Mouse (Mus musculus): ENCODE results near the gene Pik3c2g. TPM values are rescaled to one million over a fixed set of nuclear protein-coding genes. Genes with fewer than 3 reads are reported as not detected.

The Pik3c2g gene
- polyA plus RNA-seq, 1 experiment from 2014 or later = 0.30 TPM

DNA sequence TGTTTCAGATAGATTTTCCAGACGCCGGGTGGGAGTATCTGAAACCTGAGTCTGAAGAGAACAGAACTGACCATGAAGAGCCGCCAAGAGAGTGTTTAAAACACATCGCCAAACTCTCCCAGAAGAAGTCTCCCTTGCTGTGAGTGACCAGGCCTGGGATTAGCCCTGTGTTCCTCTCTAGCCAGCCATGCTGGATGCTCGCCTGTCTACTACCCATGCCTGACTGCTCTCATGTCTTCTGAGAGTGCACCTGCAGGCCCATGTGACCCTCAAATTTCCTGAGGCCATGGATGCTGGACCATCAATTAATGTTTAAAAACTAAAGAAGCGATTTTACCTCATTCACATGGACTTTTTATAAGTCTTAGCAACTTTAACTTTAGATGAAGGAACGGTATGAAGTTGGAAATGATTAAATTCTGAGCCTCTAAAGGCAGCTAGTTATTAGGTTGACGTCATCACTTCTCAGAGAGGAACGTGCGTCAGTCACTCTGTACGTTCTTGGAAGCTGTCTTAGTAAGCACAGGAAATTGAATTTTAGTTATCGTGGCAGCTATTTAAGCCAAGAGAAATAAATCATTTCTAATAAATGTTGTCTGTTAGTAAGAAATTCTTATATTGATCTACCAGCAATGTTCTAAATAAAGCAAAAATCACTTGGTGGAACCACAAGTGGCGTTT, 161.2 kb downstream of the Pik3c2g start:
- Histone ChIP-seq H3K27ac (ENCODE audit: low read depth, low read length) (no peak overlapping the region), H3K4me1 (ENCODE audit: control insufficient read depth, insufficient read depth, low read length) (no peaks in the 10 kb centered on the region), H3K36me3 (ENCODE audit: control insufficient read depth, insufficient read depth, low read length) (no peaks in the 10 kb centered on the region), H3K4me3 (ENCODE audit: low read length) (no peak overlapping the region), H3K27me3 (ENCODE audit: control insufficient read depth, insufficient read depth, low read length) (no peaks in the 10 kb centered on the region), H3K9me3 (ENCODE audit: control insufficient read depth, low read length) (no peaks in the 10 kb centered on the region), H3K9ac (ENCODE audit: low read depth, low read length) (no peak overlapping the region), H3K4me2 (replicated peaks; ENCODE audit: low read depth, low read length) (no peak overlapping the region)
- ATAC-seq (ENCODE audit: low FRiP score, low TSS enrichment) = peak; percentile 64; the same call in 1 of the 2 replicates
- WGBS = 73% methylated on average over 13 of the region's 13 CpGs

- Histone ChIP-seq H3K9me3 (ENCODE audit: control insufficient read depth, low read length) (no peaks in the 10 kb centered on the region), H3K9ac (ENCODE audit: low read depth, low read length) (no peak overlapping the region), H3K27me3 (ENCODE audit: control insufficient read depth, insufficient read depth, low read length) (no peaks in the 10 kb centered on the region), H3K27ac (ENCODE audit: low read depth, low read length) (no peak overlapping the region), H3K4me2 (replicated peaks; ENCODE audit: low read depth, low read length) (no peak overlapping the region), H3K36me3 (ENCODE audit: control insufficient read depth, insufficient read depth, low read length) (no peaks in the 10 kb centered on the region), H3K4me3 (ENCODE audit: low read length) (no peak overlapping the region), H3K4me1 (ENCODE audit: control insufficient read depth, insufficient read depth, low read length) (no peaks in the 10 kb centered on the region)
- 85% methylated on average over 2 of the region's 2 CpGs for WGBS
- ATAC-seq (ENCODE audit: low FRiP score, low TSS enrichment) = no peak
Observed at GRCm38 (mm10) chr6:139750599-139750998, 163.6 kb downstream of the Pik3c2g start.

DNA sequence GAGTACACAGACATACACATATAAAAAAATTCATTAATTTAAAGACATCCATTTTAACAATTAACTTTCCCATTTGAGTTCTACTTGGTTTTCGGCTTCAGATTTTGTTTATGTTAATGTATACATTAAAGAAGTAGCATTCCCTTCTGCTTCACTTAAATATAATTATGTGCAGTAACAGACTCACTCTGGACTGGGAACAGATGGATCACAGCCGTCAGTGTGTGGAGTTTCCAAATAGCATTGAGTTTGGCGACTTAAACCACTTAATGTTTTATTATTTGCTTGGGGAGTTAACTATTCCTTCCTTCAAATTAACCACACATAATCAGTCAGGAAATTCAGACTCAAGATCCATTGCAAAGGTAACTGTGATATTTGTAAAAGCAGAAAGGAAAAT, 164.0 kb downstream of the Pik3c2g start:
- no peak for ATAC-seq (ENCODE audit: low FRiP score, low TSS enrichment)
- Histone ChIP-seq H3K36me3 (ENCODE audit: control insufficient read depth, insufficient read depth, low read length) (no peaks in the 10 kb centered on the region), H3K4me1 (ENCODE audit: control insufficient read depth, insufficient read depth, low read length) (no peaks in the 10 kb centered on the region), H3K27me3 (ENCODE audit: control insufficient read depth, insufficient read depth, low read length) (no peaks in the 10 kb centered on the region), H3K9ac (ENCODE audit: low read depth, low read length) (no peak overlapping the region), H3K4me2 (replicated peaks; ENCODE audit: low read depth, low read length) (no peak overlapping the region), H3K4me3 (ENCODE audit: low read length) (no peak overlapping the region), H3K9me3 (ENCODE audit: control insufficient read depth, low read length) (no peaks in the 10 kb centered on the region), H3K27ac (ENCODE audit: low read depth, low read length) (no peak overlapping the region)
- WGBS = 56% methylated on average over 3 of the region's 3 CpGs

DNA sequence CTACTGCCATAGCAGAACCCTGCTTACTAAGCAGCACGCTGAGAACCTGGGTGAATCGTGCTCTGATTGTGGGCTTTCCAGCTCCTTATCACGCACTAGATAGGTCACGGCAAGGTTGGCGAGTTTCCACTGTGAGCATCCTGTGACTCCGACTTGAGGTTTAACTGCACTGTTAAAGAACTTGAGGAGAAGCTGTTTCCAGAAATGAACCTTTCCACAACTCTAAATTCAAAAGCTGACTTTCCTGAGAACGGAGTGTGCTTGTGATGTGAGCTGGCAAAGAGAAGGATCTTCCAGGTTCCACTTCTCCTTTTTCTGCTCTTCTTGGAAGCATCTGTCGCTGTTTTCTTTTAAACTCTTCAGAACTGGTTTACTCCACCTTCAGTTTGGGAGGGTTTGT, 170.9 kb downstream of the Pik3c2g start:
- Histone ChIP-seq H3K4me3 (ENCODE audit: low read length) (no peak overlapping the region), H3K9me3 (ENCODE audit: control insufficient read depth, low read length) (no peaks in the 10 kb centered on the region), H3K27ac (ENCODE audit: low read depth, low read length) (no peak overlapping the region), H3K27me3 (ENCODE audit: control insufficient read depth, insufficient read depth, low read length) (no peaks in the 10 kb centered on the region), H3K36me3 (ENCODE audit: control insufficient read depth, insufficient read depth, low read length) (no peaks in the 10 kb centered on the region), H3K4me2 (replicated peaks; ENCODE audit: low read depth, low read length) (no peak overlapping the region), H3K9ac (ENCODE audit: low read depth, low read length) (no peak overlapping the region), H3K4me1 (ENCODE audit: control insufficient read depth, insufficient read depth, low read length) (no peaks in the 10 kb centered on the region)
- 92% methylated on average over 8 of the region's 8 CpGs for WGBS
- ATAC-seq (ENCODE audit: low FRiP score, low TSS enrichment) = no peak

DNA sequence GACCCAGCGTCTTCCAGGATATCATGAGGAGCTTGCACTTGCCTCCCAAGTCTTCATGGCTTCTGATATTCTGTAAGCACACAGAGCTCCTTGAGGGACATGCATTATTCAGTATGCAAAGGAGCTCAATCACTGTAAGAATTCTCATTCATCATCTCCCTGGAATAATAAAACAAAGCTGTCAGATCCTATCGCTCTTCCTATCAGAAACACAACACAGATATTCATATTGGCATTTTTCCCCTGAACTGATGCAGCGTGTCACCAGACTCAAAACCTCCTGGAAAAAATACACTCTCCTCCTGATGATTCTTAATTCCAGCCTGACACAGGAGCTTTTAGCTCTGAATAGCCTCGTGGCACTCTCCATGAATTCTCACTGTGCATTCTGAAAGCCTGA, 174.0 kb downstream of the Pik3c2g start:
- WGBS = 57% methylated on average over 4 of the region's 4 CpGs
- Histone ChIP-seq H3K4me3 (ENCODE audit: low read length) (no peak overlapping the region), H3K27ac (ENCODE audit: low read depth, low read length) (no peak overlapping the region), H3K4me2 (replicated peaks; ENCODE audit: low read depth, low read length) (no peak overlapping the region), H3K36me3 (ENCODE audit: control insufficient read depth, insufficient read depth, low read length) (no peaks in the 10 kb centered on the region), H3K4me1 (ENCODE audit: control insufficient read depth, insufficient read depth, low read length) (no peaks in the 10 kb centered on the region), H3K9ac (ENCODE audit: low read depth, low read length) (no peak overlapping the region), H3K27me3 (ENCODE audit: control insufficient read depth, insufficient read depth, low read length) (no peaks in the 10 kb centered on the region), H3K9me3 (ENCODE audit: control insufficient read depth, low read length) (no peaks in the 10 kb centered on the region)
- ATAC-seq (ENCODE audit: low FRiP score, low TSS enrichment) = no peak

DNA sequence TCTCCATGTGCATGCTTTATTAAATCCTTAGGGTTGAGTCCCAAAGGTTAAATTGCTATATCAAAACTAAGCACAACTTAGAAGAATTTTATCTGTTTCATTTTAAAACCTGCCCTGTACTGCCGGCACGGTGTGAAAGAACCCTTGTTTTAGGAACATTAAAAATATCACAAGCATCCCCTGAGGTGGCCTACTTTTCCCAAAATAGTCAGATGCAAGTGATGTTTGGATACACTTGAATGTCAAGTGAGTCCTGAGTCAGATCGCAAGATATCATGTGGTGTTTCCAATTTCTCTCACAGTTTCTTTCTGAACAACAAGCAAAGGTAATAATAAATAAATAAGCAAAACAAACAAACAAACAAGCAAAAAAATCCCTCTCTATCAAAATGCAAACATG, 177.4 kb downstream of the Pik3c2g start:
- H3K9me3 ChIP-seq (ENCODE audit: control insufficient read depth, low read length) = no peaks in the 10 kb centered on the region
- H3K9ac ChIP-seq (ENCODE audit: low read depth, low read length) = no peak overlapping the region
- no peak overlapping the region for H3K4me3 ChIP-seq (ENCODE audit: low read length)
- H3K36me3 ChIP-seq (ENCODE audit: control insufficient read depth, insufficient read depth, low read length) = no peaks in the 10 kb centered on the region
- no peaks in the 10 kb centered on the region for H3K27me3 ChIP-seq (ENCODE audit: control insufficient read depth, insufficient read depth, low read length)
- no peak overlapping the region for H3K4me2 ChIP-seq (replicated peaks; ENCODE audit: low read depth, low read length)
- 96% methylated on average over 3 of the region's 3 CpGs for WGBS
- no peaks in the 10 kb centered on the region for H3K4me1 ChIP-seq (ENCODE audit: control insufficient read depth, insufficient read depth, low read length)
- ATAC-seq (ENCODE audit: low FRiP score, low TSS enrichment) = no peak
- no peak overlapping the region for H3K27ac ChIP-seq (ENCODE audit: low read depth, low read length)

GRCm38 (mm10) chr6:139769744-139770473, 182.9 kb downstream of the Pik3c2g start:
- Histone ChIP-seq H3K9me3 (ENCODE audit: control insufficient read depth, low read length) (no peaks in the 10 kb centered on the region), H3K27me3 (ENCODE audit: control insufficient read depth, insufficient read depth, low read length) (no peaks in the 10 kb centered on the region), H3K9ac (ENCODE audit: low read depth, low read length) (no peak overlapping the region), H3K4me3 (ENCODE audit: low read length) (no peak overlapping the region), H3K27ac (ENCODE audit: low read depth, low read length) (no peak overlapping the region), H3K4me2 (replicated peaks; ENCODE audit: low read depth, low read length) (no peak overlapping the region), H3K36me3 (ENCODE audit: control insufficient read depth, insufficient read depth, low read length) (no peaks in the 10 kb centered on the region), H3K4me1 (ENCODE audit: control insufficient read depth, insufficient read depth, low read length) (no peaks in the 10 kb centered on the region)
- no peak for ATAC-seq (ENCODE audit: low FRiP score, low TSS enrichment)
- 84% methylated on average over 7 of the region's 7 CpGs for WGBS

GRCm38 (mm10) chr6:139770535-139770934, 183.5 kb downstream of the Pik3c2g start:
- Histone ChIP-seq H3K9me3 (ENCODE audit: control insufficient read depth, low read length) (no peaks in the 10 kb centered on the region), H3K27ac (ENCODE audit: low read depth, low read length) (no peak overlapping the region), H3K4me3 (ENCODE audit: low read length) (no peak overlapping the region), H3K4me2 (replicated peaks; ENCODE audit: low read depth, low read length) (no peak overlapping the region), H3K27me3 (ENCODE audit: control insufficient read depth, insufficient read depth, low read length) (no peaks in the 10 kb centered on the region), H3K4me1 (ENCODE audit: control insufficient read depth, insufficient read depth, low read length) (no peaks in the 10 kb centered on the region), H3K9ac (ENCODE audit: low read depth, low read length) (no peak overlapping the region), H3K36me3 (ENCODE audit: control insufficient read depth, insufficient read depth, low read length) (no peaks in the 10 kb centered on the region)
- ATAC-seq (ENCODE audit: low FRiP score, low TSS enrichment) = no peak
- WGBS = 55% methylated on average over 3 of the region's 3 CpGs

DNA sequence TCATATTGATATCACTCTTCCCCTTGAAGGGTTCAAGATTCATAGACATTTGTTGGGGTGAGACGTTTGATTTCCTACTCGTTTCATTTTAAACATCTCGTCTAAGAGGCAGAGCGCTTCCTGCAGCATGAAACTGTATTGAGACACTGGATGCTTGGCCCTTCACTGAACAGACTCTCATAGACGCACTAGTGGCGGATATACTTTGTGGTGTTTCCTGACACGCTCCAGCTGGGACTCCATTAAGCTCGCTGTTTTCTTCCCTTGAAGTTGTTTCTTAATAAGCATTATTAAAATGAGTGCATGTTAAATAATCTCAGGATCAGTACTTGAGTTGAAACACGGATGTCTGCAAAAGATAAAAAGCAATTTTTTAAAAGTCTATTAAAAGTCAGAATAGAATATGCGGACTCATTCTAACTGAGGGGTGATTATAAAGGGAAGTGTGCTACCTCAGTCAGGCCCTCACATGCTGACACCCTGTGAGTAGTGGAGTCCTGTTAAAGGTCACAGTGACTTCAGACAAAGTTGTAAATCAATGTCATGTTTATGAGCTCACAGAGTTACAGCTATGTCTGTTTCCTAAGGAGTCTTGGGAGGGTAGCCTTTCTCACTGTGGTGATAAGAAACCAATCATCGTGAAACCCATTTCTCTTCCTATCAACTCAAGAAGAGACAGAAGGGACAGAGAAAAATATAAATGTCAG, 190.7 kb downstream of the Pik3c2g start:
- Histone ChIP-seq H3K4me3 (ENCODE audit: low read length) (no peak overlapping the region), H3K27ac (ENCODE audit: low read depth, low read length) (no peak overlapping the region), H3K27me3 (ENCODE audit: control insufficient read depth, insufficient read depth, low read length) (no peaks in the 10 kb centered on the region), H3K36me3 (ENCODE audit: control insufficient read depth, insufficient read depth, low read length) (no peaks in the 10 kb centered on the region), H3K9ac (ENCODE audit: low read depth, low read length) (no peak overlapping the region), H3K4me1 (ENCODE audit: control insufficient read depth, insufficient read depth, low read length) (peaks cover 5% of the 10 kb centered on the region), H3K9me3 (ENCODE audit: control insufficient read depth, low read length) (no peaks in the 10 kb centered on the region), H3K4me2 (replicated peaks; ENCODE audit: low read depth, low read length) (no peak overlapping the region)
- peak; percentile 95 for ATAC-seq (ENCODE audit: low FRiP score, low TSS enrichment)
- 23% methylated on average over 11 of the region's 11 CpGs for WGBS

Measured in kidney, embryonic 14.5 days (tissue).